Mouse (Mus musculus) G1E-ER4 (cell line): ENCODE measurements around the gene Dhtkd1. TPM values are rescaled to one million over a fixed set of nuclear protein-coding genes. Genes with fewer than 3 reads are reported as not detected.

Experiments
- GATA1 ChIP-seq: IDR thresholded peaks from one replicate; pipeline ENCODE4 v1.8.0; 2012; ENCODE audit warnings: low read length, inconsistent platforms
- polyA plus RNA-seq: library from polyadenylated mRNA; stranded (reverse); fragments of >175 nt; gene quantifications from 2 replicates; pipeline ENCODE4 v1.2.3, GENCODE M21; 2012

The Dhtkd1 gene
- not detected in 2 replicates for polyA plus RNA-seq

DNA sequence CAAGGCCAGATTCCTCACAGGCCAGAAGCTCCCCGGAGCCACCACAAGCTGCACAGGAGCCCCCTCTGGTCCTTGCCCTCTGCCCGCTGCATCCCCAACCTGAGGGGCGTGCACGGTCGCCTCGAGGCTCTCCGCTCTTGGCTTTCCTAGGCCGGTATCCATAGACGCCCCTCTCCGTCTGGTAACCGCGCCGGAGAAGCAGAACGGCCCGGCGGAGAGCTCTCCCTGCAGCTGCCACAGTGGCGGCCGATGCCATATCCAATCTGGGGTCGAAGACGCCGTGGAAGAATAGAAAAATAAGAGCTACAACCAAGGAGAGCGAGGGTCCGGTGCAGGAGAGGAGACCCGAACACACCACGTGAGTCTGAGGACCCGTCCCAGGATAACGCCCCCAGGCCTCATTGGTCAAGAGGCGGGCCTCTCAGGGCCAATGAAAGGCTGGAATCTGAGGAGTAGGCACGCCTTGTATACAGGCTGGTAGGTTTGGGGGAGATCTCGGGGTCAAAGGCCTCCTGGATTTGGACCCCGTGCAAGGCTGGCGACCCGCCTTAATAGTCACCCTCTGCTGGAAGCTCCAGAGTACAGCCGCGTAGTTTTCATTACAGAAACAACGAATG, at the start of gene Dhtkd1:
Gene Dhtkd1 (minus strand): TSS at position 377 of the 617 bp plus-strand sequence.
- no peak for TF ChIP-seq GATA1

DNA sequence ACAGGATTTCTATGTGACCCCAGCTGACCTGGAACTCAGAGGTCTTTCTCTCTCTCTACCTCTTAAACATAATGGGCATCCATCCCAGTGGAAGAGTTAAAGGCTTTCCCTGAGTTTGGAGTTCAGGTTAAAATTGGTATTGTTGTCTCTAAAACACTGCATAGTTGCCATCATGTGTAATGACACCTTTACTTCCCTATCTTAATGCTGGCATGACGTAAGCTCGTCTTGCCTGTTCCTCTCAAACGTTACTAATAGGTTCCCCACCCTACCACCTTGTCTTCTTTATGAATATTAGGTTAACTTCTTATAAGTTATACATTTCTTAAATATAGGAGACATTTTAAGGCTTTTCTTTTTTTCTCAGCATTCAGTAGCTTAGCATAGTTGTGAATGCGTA, 34.9 kb upstream of the Dhtkd1 start:
- no peak for TF ChIP-seq GATA1

DNA sequence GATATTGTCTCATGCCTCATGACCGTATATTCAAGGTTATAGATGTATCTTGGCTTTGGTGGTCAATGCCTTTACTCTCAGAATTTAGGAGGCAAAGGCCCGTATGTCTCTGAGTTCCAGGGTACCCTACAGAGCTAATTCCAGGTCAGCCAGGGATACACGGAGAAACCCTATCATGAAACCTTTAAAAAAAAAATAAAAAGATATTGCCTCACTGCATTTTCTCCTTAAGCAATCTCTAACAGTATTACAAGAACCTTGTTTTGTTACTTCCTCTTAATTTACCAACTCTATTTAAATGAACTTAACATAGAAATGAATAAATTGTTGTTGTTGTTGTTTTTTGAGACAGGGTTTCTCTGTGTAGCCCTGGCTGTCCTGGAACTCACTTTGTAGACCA, 23.4 kb upstream of the Dhtkd1 start:
- TF ChIP-seq GATA1: no peak

- TF ChIP-seq GATA1: no peak
Observed at GRCm38 (mm10) chr2:5962265-5962664, 19.7 kb upstream of the Dhtkd1 start.

- no peak for TF ChIP-seq GATA1
Observed at GRCm38 (mm10) chr2:5957705-5958104, 15.1 kb upstream of the Dhtkd1 start.

DNA sequence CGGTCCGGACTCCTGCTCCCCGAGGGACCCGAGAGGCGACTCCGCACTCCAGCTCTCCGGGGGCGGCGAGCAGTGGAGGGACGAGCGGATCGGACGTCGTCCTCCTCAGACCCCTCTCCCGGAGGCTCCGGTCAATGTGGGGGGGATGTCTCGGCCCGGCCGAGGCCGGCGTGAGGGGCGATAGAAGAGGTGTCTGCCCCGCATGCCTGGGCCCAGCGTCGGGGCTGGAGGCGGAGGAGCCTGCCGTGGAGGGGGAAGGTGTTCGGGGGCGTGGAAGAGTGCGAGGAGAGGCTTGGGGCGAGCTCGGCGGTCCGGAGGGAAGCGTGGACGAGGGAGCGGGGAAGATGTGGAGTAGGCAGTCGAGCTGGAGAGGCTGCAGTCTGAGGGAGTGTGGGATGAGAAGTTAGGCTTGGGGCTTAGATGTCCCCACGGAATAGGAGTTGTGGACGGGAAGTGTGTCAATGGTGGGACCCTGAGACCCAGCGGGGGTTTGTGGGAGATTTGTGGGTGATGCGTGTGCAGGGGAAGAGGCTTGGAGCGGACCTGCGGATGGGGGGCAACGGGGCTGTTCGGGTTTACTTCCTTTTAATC, 9.1 kb upstream of the Dhtkd1 start:
- no peak for TF ChIP-seq GATA1

- no peak for TF ChIP-seq GATA1
Observed at GRCm38 (mm10) chr2:5950766-5951595, 8.4 kb upstream of the Dhtkd1 start, which contains the start of gene Upf2. Gene Upf2 (plus strand): TSS chr2:5951469.

- no peak for TF ChIP-seq GATA1
Observed at GRCm38 (mm10) chr2:5950305-5950704, 7.7 kb upstream of the Dhtkd1 start.

DNA sequence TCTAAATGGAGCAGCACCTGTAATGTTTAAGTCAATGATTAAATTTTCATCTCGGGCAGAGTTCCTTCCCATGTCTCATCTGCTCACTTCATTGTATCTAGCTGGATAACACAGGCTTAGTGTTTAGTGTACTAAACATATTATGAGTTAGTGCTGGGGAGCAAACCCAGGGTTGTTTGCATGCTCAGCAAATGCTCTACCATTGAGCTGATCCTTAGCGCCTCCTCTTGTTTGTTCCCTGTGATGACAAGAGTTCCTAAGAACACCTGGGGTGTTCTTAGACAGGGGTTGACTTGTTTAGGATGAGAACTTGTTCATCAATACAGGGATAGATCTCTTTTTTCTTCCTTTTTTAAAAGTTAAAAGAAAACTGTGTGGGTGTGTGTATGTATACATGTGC, 6.4 kb upstream of the Dhtkd1 start:
- TF ChIP-seq GATA1: no peak

DNA sequence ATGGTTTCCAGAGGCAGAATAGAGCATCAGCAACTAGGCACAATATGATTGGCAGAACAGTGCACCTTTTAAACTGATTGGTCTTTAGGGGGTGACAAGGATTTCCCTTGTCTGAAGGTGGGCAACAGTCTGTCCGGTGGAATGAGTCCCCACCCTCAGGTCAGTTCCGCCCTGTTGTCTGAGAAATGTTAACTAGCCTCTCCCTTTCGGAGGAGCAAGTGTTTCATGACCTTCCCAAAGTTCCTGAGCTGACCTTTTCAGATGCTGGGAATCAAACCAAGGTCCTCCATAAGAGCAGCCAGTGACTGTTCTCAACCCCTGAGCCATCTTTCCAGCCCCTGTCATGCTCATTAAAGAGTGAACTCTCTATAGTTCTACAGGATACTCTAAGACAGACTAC, 4.3 kb upstream of the Dhtkd1 start:
- TF ChIP-seq GATA1: no peak

- TF ChIP-seq GATA1: no peak
Observed at GRCm38 (mm10) chr2:5945629-5946028, 3.0 kb upstream of the Dhtkd1 start.

DNA sequence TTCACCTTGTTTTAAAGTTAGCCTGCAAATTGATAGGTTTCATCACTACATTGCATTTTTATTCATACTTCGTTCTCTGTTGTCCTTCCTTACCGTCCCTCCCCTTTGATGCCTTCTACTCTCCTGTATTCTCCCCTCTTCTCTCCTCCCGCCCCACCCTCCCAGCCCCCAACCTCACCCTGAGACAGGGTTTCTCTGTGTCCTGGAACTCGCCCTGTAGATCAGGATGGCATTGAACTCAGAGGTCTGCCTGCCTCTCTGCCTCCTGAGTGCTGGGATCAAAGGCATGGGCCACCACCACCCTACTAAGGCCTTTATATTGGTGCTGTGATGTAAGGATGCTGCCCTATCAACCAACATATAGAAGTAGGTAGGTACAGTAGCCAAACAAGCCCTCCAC, 479 bp upstream of the Dhtkd1 start:
- no peak for TF ChIP-seq GATA1

DNA sequence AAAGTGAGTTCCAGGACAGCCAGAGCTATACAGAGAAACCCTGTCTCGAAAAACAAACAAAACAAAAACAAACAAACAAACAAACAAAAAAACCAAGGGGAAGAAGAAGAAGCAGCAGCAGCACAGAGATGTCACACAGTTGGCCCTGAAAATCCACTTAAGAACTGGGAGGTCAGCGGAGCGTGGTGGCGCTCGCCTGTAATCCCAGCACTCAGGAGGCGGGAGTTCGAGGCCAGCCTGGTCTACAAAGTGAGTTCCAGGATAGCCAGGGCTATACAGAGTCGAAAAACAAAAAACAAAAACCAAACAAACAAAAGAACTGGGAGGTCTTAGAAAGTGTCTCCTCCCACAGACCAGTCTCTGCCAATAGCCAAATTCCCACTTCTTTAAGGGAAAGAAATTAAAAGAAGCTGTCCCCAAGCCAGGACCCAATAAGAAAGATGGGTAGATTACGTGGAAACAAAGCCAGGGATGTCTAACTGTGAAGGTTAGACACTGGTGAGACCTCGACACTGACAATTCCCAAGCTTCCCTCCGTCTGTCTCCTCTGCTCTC, 654 bp downstream of the Dhtkd1 start:
- TF ChIP-seq GATA1: no peak

- no peak for TF ChIP-seq GATA1
Observed at GRCm38 (mm10) chr2:5940936-5941335, 1.7 kb downstream of the Dhtkd1 start.

- TF ChIP-seq GATA1: no peak
Observed at GRCm38 (mm10) chr2:5939911-5940310, 2.7 kb downstream of the Dhtkd1 start.

DNA sequence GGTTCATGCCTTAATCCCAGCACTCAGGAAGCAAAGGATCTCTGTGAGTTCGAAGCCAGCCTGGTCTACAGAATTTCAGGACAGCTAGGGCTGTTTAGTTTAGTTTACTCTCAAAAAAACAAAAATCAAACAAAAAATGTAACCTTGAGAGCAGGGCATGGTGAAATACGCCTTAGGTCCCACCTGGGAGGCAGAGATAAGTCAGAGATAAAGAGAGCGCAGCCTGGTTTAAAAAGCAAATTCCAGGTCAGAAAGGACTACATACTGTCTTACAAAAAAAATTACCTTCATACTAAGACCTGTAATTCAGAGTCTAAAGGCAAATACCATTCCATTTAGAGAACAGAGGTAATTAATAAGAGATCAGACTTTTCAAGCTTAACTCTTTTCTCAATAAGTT, 3.3 kb downstream of the Dhtkd1 start:
- TF ChIP-seq GATA1: no peak
